Mouse (Mus musculus) frontal cortex, postnatal 25 days (tissue): ENCODE data around the gene Acp4.
A peak's percentile ranks its signal among the peaks of the same experiment; 100 is the strongest.
"Not testable (repeated sequence)": the region's sequence is repeated elsewhere in the genome, so short reads cannot be mapped to it uniquely, and the experiment has no call there.

ENCODE experiments used
- DNase-seq, 2 experiments: peaks; one replicate each; pipeline ENCODE4 v3.0.0; 2022; ENCODE audit warnings: low spot score in 2 of 2

The Acp4 gene

GRCm38 (mm10) chr7:44262791-44263643 lies 5.8 kb upstream of the Acp4 start:
- DNase-seq: peak; percentile 99 to 100

DNA sequence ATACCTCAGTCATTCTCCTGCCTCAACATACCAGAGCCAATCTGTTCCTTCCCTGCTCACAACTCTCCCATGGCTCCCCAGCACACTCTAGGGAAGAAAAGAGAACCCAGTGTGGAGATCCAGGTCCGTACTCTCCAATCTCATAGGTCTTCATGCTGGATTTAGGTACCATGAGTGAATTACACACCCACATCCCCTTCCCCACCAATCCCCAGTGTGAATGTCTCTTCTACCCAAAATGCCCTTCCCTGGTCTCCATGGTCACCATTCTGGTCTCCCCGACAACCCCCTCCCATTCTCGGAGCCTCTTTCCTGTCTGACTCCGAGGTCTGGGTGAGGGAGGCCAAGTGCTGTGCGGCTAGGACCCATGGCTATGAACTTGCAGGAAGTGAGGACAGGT lies 4.0 kb upstream of the Acp4 start, which contains the start of gene Gm15517:
Gene Gm15517 (plus strand): TSS at position 301 of the 400 bp plus-strand sequence.
- DNase-seq: no peak

- no peak for DNase-seq
These were observed 3.2 kb upstream of the Acp4 start for GRCm38 (mm10) chr7:44260410-44260809.

GRCm38 (mm10) chr7:44254930-44255329 lies 2.2 kb downstream of the Acp4 start:
- DNase-seq: no peak

DNA sequence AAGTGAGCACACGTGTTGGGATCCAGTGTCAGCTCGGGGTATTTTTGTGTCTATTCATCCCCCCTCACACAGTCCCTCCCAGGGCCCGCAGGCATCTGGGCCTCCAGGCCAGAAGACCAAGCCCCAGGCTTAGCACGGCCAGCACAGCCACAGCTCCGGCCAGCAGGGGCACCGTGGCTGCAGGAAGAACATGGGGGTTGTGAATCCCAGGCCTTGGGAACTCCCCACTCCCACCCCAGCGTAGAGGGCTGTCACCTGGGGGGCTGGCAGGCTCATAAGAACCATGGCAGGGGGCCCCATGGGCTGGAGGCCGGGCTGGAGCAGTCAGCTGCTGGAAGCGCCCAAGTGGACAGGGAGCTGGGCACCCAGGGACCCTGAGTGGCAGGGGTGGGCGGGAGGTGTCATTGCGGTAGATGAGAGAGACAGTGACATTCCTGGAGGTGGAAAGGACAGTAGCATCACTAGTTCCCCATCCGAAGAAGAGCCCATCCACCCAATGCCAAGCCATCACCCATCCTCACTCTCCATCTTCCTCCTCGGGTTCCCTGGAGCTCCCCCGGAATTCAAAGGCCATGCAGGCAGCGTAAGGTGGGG lies 4.1 kb downstream of the Acp4 start:
- no peak for DNase-seq

DNA sequence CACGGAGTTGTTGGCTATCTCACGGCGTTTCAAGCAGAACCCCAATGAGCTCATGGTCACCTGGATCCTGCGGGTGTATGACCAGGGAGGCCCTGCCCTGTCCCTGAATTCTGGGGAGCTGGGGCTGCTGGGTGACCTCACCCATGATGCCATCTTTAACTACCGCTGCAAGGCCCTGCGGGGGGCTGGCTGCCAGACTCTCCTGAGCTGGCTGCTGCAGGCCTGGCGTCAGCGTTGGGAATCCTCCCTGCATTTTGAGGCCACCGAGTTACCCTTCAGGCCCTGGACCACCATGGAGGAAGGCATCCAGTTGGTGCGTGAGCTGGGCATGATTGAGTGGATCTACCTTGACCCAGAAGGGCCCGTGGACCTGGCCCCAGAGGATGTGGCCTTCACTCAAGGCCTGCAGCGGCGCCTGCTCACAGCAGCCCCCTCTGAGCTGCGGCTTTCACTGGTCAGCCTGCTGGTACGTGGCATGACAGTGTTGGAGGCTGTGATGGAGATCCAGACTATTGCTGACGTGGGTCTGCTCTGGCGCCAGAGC lies 6.4 kb downstream of the Acp4 start:
- DNase-seq: not testable (repeated sequence)

- no peak for DNase-seq
These were observed 7.9 kb downstream of the Acp4 start for GRCm38 (mm10) chr7:44249248-44249647.

- no peak for DNase-seq
These were observed 9.2 kb downstream of the Acp4 start for GRCm38 (mm10) chr7:44247971-44248370.

GRCm38 (mm10) chr7:44246984-44247470 lies 10.2 kb downstream of the Acp4 start:
- DNase-seq: peak; percentile 28 to 41

DNA sequence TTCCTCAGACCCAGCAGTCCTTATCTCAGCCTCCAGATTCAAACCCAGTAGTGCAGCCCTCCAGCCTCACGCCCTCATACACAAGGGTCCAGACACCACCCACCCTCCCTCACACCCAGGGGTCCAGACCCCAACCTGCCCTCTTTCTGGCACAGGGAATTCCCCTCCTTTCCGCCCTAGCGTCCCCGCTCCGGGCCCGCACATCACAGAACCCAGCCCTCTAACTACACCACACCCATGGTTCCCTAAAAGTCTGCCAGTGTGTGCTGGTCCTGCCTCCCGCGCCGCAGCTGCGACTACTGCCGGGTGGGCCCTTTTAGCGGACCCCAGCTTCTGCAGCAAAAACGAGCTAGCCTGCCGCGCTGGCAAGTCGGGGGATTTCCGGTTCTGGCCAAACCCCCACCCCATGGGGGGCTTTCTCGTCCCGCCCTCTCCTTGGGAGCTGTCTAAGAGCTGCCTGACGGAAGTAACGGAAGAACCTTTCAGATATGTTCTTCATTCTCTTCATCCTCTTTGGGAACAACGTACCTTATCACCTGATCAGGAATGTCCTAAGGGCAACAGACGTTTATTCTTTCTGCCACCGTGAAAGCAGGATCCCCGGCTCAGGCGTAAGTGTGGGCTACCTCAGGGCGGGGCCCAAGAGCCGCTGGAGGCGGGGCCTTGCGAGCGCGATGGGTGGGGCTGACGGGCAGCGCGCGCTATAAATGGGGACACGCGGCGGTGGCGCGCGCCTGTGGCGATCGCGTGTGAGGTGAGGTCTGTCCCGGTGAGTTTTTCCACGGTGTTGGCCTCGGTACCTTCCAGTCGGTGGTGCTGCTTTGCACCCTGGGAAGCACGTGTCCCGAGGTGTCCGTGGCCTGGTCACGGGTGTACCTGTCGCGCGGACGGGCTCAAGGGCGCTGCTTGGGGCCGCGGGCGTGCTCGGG lies 10.9 kb downstream of the Acp4 start, which contains the start of the genes 1700028J19Rik and 2410002F23Rik:
Gene 1700028J19Rik (minus strand): TSS at position 641 of the 929 bp plus-strand sequence.
Gene 2410002F23Rik (plus strand): TSS at position 668 of the 929 bp plus-strand sequence.
- DNase-seq: peak; percentile 89 to 93

DNA sequence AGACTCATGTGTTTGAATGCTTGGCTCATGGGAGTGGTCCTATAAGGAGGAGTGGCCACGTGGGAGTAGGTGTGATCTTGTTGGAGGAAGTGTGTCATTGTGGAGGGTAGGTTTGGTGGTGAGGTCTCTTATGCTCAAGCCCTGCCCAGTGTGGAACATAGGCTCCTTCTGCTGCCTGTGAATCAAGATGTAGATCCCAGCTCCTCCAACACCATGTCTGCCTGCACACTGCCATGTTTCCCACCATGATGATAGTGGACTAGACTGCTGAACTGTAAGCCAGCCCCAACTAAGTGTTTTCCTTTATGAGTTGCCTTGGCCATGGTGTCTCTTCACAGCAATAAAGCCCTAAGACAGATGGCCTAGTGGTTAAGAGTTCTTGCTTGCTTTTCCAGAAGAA lies 13.1 kb downstream of the Acp4 start:
- DNase-seq: no peak

GRCm38 (mm10) chr7:44241163-44241562 lies 16.0 kb downstream of the Acp4 start:
- no peak for DNase-seq

- DNase-seq: no peak
These were observed 16.5 kb downstream of the Acp4 start for GRCm38 (mm10) chr7:44240712-44241111.

DNA sequence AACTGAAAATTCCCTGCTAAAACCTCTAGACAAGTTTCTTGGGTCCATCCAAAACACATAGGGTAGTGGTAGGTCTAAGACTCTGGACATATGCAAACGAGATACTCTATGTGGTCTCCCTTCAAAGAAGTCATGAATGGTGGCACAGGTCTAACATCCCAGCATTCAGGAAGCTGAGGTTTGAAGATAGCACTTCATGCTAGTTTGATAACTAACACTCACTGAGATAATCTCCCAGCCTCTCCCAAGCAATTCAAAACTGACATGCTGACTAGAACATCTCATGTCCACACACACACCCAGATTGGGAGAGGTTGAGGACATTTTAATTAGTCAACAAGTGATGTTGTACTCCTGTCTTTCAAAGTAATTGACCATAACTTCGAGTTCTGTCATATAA lies 17.3 kb downstream of the Acp4 start:
- no peak for DNase-seq

DNA sequence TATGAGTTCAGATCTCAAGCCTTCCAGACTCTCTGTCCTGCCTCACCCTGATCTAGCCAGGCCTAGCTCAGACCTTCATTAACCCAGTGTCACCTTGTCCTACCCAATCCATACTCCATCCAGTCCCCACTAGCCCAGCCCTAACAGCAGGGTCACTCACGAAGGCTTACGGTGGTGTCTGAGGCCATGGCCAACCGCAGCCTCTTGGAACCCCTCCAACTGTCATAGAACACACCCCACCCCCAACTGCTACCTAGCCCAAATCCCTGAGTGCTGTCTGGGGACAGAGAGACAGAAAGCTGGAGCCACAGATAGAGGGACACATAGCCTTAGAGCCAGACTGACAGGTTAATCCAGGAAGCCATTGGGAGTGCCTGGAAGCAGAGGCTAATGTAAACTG lies 21.3 kb downstream of the Acp4 start, which contains the start of gene Gm36864:
Gene Gm36864 (plus strand): TSS at position 269 of the 400 bp plus-strand sequence.
- no peak for DNase-seq

DNA sequence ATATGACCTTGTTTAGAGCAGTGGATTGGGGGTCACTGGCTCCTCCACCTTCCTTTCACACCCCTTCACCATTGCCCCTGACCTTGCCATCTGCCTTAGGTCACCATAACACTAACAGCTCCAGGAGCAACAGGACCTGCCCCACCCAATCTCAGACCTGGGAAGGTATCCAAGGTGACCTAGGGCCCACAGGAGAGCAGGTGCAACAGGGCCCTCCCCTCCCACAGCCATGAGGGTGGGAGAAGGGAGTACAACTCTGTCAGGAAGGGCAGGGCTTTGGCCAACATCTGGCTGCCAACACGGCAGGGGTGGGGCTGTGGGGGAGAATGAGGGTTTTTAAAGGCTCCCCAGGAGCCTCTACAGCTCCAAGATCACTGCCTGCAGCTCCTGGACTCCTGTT lies 32.1 kb downstream of the Acp4 start, which contains the start of gene Klk1:
Gene Klk1 (plus strand): TSS at position 285 of the 400 bp plus-strand sequence.
- no peak for DNase-seq

DNA sequence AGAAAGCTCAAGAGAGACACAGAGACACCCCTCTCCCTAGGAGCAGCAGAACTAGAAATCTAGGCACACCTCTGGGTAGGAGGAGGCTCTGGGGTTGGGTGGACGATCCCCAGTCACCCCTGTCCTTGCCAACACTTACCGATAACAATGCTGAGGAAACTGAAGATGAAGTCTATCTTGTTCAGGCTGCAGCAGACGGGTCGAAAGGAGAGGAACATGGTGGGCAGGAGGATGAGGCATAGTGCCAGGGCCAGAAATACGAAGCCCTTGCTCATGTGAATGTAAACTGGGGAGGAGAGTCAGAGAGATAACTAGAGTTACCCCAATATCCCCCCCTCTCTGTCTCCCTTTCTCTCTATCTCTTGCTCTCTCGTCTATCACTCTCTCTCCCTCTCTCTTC lies 34.8 kb downstream of the Acp4 start:
- DNase-seq: not testable (repeated sequence)

DNA sequence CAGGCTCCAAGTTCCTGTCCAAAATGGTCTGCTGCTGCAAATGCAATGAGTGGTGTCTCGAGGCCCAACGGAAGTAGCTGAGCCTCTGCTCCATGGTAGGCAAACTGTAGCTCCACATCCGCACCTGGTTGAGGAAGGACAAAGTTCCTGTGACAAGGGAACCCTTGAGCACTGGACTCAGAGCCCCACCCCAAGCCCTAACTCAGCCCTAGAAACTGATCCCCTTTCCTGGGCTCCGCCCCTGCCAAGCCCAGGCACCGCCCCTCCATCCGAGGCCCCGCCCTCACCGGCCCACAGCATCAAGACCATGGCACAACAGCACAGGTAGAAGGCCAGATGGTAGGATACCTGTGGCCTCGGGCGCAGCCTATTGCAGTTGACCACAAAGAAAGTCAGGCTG lies 35.6 kb downstream of the Acp4 start:
- not testable (repeated sequence) for DNase-seq

DNA sequence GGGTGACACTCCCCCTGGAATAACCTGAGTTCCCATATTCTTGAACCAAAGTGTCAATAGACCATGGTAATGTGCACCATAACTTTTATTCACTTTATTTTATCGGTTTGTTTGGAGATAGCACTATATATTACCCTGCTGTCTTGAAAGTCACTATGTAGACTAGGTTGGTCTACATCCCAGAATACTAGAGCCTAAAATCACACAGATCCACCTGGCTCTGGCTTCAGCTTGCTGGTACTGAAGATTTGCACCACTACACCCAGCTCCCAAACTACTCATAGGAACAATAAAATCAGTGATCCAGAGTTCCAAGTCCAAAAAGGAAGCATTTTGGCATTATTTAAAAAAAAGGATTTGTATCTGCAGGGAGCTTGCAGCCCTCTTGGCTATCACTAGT lies 41.5 kb downstream of the Acp4 start, which contains the start of gene Klk1b5:
Gene Klk1b5 (plus strand): TSS at position 301 of the 400 bp plus-strand sequence.
- DNase-seq: no peak

DNA sequence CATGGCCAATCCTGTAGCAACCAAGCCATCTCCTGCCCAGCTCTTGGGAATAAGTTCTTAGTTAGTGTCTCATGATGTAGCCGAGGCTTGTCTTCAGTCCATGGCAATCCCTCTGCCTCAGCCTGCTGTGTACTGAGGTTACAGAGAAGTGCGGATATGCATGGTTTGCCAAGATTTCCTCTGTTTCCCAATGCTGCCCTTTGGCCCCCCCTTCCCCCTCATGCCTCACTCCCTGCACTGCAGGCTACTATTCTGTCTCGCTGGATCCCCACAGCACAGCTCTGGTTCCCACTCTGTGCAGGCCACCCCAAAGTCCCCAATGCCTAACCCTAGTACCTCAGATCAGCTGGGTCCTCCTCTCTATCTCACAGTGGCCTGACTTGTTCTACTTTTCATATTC lies 48.9 kb downstream of the Acp4 start:
- no peak for DNase-seq

- DNase-seq: not testable (repeated sequence)
These were observed 50.0 kb downstream of the Acp4 start, which contains the start of gene Klk1b4 for GRCm38 (mm10) chr7:44207135-44207534. Klk1b4 (plus strand) TSS chr7:44207435.
